Mouse (Mus musculus) cerebellum, adult 9-10 months (tissue): Measurements from ENCODE around the gene Fhl2.

Experiments used
- DNase-seq: peaks from one replicate; pipeline ENCODE4 v3.0.0; 2022

Gene Fhl2

GRCm38 (mm10) chr1:43098031-43098984 is 98.5 kb downstream of the Fhl2 start, which contains the start of the genes Tgfbrap1 and AI597479:
Gene Tgfbrap1, minus strand, starts transcription at chr1:43098637.
Gene AI597479, plus strand, starts transcription at chr1:43098710.
- peak; percentile 91 for DNase-seq

GRCm38 (mm10) chr1:43094206-43094605 is 102.6 kb downstream of the Fhl2 start:
- DNase-seq: no peak

- DNase-seq: peak; percentile 80
These were observed 104.4 kb downstream of the Fhl2 start for GRCm38 (mm10) chr1:43092056-43093015.

- DNase-seq: no peak
These were observed 105.3 kb downstream of the Fhl2 start for GRCm38 (mm10) chr1:43091306-43092055.

GRCm38 (mm10) chr1:43090418-43090817 is 106.4 kb downstream of the Fhl2 start:
- peak; percentile 54 for DNase-seq

- no peak for DNase-seq
These were observed 113.8 kb downstream of the Fhl2 start for GRCm38 (mm10) chr1:43082946-43083345.

GRCm38 (mm10) chr1:43078124-43078523 is 118.7 kb downstream of the Fhl2 start:
- DNase-seq: no peak

GRCm38 (mm10) chr1:43074791-43075190 is 122.0 kb downstream of the Fhl2 start:
- DNase-seq: peak; percentile 73
